Mouse (Mus musculus) embryonic facial prominence, embryonic 11.5 days (tissue): ENCODE data around the gene Brms1l. TPM values are rescaled to one million over a fixed set of nuclear protein-coding genes. Genes with fewer than 3 reads are reported as not detected.
"Not testable (repeated sequence)": the region's sequence is repeated elsewhere in the genome, so short reads cannot be mapped to it uniquely, and the experiment has no call there.

Source experiments
- ATAC-seq: fragments of 200-750 bp; cut with Nextera tagmentation; replicated peaks from 2 replicates; pipeline ENCODE4 v1.8.0; 2017; ENCODE audit warnings: low read depth; ENCODE audit not compliant: insufficient number of reproducible peaks, low FRiP score, low TSS enrichment
- DNase-seq: peaks from one replicate; pipeline ENCODE4 v3.0.0-alpha.2; 2015; ENCODE audit warnings: low spot score
- H3K27ac ChIP-seq: fragments of 300-500 bp; sonication (generic); replicated peaks from 2 replicates; pipeline ENCODE4 v1.5.1; 2014; ENCODE audit warnings: mild to moderate bottlenecking, low read depth, low read length, control low read depth
- H3K27me3 ChIP-seq: fragments of 300-500 bp; sonication (generic); 2 replicates; pipeline ENCODE4 v1.6.1; 2014; ENCODE audit warnings: mild to moderate bottlenecking, low read length, moderate library complexity, mixed read lengths; ENCODE audit not compliant: control insufficient read depth, insufficient read depth
- H3K36me3 ChIP-seq: fragments of 300-500 bp; sonication (generic); replicated peaks from 2 replicates; pipeline ENCODE4 v1.6.1; 2014; ENCODE audit warnings: low read depth, mild to moderate bottlenecking, low read length, moderate library complexity, mixed read lengths; ENCODE audit not compliant: control insufficient read depth, insufficient read depth
- H3K4me1 ChIP-seq: fragments of 300-500 bp; sonication (generic); 2 replicates; pipeline ENCODE4 v1.6.1; 2014; ENCODE audit warnings: low read length, mixed read lengths; ENCODE audit not compliant: control insufficient read depth, insufficient read depth
- H3K4me2 ChIP-seq: fragments of 300-500 bp; sonication (generic); 2 replicates; pipeline ENCODE4 v1.6.1; 2014; ENCODE audit warnings: low read depth, mild to moderate bottlenecking, control low read depth, low read length, moderate library complexity
- H3K4me3 ChIP-seq: fragments of 300-500 bp; sonication (generic); 2 replicates; pipeline ENCODE4 v1.5.1; 2014; ENCODE audit warnings: low read depth, low read length, control low read depth
- H3K9ac ChIP-seq: fragments of 300-500 bp; sonication (generic); replicated peaks from 2 replicates; pipeline ENCODE4 v1.6.1; 2014; ENCODE audit warnings: mild to moderate bottlenecking, control low read depth, low read length
- H3K9me3 ChIP-seq: fragments of 300-500 bp; sonication (generic); replicated peaks from 2 replicates; pipeline ENCODE4 v1.6.1; 2016; ENCODE audit warnings: mild to moderate bottlenecking, low read length, inconsistent platforms, mixed read lengths; ENCODE audit not compliant: control insufficient read depth
- WGBS: fragments of 180-500 bp; shearing (Covaris S2); extraction: QIAGEN DNeasy Blood & Tissue Kit; methylation state at CpG from one replicate; pipeline ENCODE4 v1.1.7; 2014; 5-methylcytosine and 5-hydroxymethylcytosine counted together
- polyA plus RNA-seq: library from polyadenylated mRNA; unstranded; fragments of >200 nt; fragmentation: Nextera tagmentation; extraction: Ambion mirVana; gene quantifications from 2 replicates; pipeline ENCODE4 v1.2.1, GENCODE M21; 2014

The Brms1l gene
- 41.1 and 42.9 TPM in 2 replicates for polyA plus RNA-seq

- Histone ChIP-seq H3K36me3 (no peaks in the 10 kb centered on the region), H3K4me1 (no peaks in the 10 kb centered on the region), H3K27ac (peak within 1 kb of the TSS; percentile 91), H3K9me3 (no peaks in the 10 kb centered on the region), H3K27me3 (no peaks in the 10 kb centered on the region), H3K4me2 (peak within 1 kb of the TSS; percentile 66), H3K4me3 (peak within 1 kb of the TSS; percentile 79), H3K9ac (peak within 1 kb of the TSS; percentile 79)
- ATAC-seq (peak; percentile 99), DNase-seq (peak; percentile 76)
- WGBS = under 1% methylated on average over 71 of the region's 77 CpGs
Observed at GRCm38 (mm10) chr12:55836199-55836951, at the start of gene Brms1l. Gene Brms1l (plus strand): TSS chr12:55836324.

DNA sequence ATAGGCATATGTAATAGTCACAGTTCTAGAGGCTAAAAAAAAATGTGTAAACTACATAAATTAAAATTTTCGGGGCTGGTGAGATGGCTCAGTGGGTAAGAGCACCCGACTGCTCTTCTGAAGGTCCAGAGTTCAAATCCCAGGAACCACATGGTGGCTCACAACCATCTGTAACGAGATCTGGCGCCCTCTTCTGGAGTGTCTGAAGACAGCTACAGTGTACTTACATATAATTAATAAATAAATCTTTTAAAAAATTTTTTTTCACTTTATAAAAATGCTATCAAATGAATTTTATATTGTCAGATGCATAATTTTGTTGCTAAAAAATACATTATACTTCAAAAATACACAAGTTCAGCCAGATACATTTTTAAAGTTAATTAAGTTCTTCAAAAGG lies 41.6 kb upstream of the Brms1l start:
- 79% methylated on average over 4 of the region's 4 CpGs for WGBS
- H3K27ac ChIP-seq, H3K9ac ChIP-seq, H3K9me3 ChIP-seq, H3K4me2 ChIP-seq, ATAC-seq, H3K4me1 ChIP-seq, DNase-seq, H3K4me3 ChIP-seq, H3K36me3 ChIP-seq, H3K27me3 ChIP-seq: not testable (repeated sequence)

DNA sequence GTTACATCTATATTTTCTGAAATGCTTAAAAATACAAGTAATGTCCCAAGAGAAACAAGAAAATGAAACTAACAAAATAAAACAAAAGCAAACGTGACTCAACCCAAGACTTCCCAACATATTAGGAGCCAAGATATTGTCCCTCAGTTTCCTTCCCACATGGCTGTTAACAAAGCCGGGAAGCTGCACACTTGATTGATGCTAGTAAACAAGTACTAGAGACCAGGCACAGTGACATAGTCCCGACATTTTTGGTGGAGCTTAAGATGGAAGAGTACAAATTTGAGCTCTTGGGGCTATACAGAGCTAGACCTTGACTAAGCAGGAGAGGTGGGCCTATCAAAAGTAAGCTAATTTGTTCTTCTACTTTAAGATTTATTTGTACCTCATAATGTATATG lies 39.0 kb upstream of the Brms1l start:
- Histone ChIP-seq H3K4me3 (no peak overlapping the region), H3K27me3 (no peaks in the 10 kb centered on the region), H3K4me2 (no peak overlapping the region), H3K36me3 (no peaks in the 10 kb centered on the region), H3K9ac (no peak overlapping the region), H3K4me1 (no peaks in the 10 kb centered on the region), H3K27ac (no peak overlapping the region), H3K9me3 (no peaks in the 10 kb centered on the region)
- ATAC-seq = no peak
- 85% methylated on average over 3 of the region's 3 CpGs for WGBS
- DNase-seq = no peak

- no peak overlapping the region for H3K4me2 ChIP-seq
- H3K27me3 ChIP-seq = no peaks in the 10 kb centered on the region
- H3K9me3 ChIP-seq = no peaks in the 10 kb centered on the region
- H3K27ac ChIP-seq = no peak overlapping the region
- ATAC-seq (no peak), DNase-seq (no peak)
- H3K4me3 ChIP-seq = no peak overlapping the region
- no peak overlapping the region for H3K9ac ChIP-seq
- no peaks in the 10 kb centered on the region for H3K4me1 ChIP-seq
- H3K36me3 ChIP-seq = no peaks in the 10 kb centered on the region
- 88% methylated on average over 4 of the region's 4 CpGs for whole genome bisulfite sequencing
Observed at GRCm38 (mm10) chr12:55798745-55799144, 37.4 kb upstream of the Brms1l start.

GRCm38 (mm10) chr12:55800144-55800543 lies 36.0 kb upstream of the Brms1l start:
- Histone ChIP-seq H3K4me3 (no peak overlapping the region), H3K27me3 (no peaks in the 10 kb centered on the region), H3K36me3 (no peaks in the 10 kb centered on the region), H3K4me1 (no peaks in the 10 kb centered on the region), H3K9ac (no peak overlapping the region), H3K9me3 (no peaks in the 10 kb centered on the region), H3K27ac (no peak overlapping the region), H3K4me2 (no peak overlapping the region)
- 83% methylated on average over 5 of the region's 5 CpGs for WGBS
- no peak for ATAC-seq
- no peak for DNase-seq

GRCm38 (mm10) chr12:55801131-55801530 lies 35.0 kb upstream of the Brms1l start:
- 89% methylated on average over 4 of the region's 4 CpGs for WGBS
- Histone ChIP-seq H3K9ac (no peak overlapping the region), H3K4me3 (no peak overlapping the region), H3K27ac (no peak overlapping the region), H3K27me3 (no peaks in the 10 kb centered on the region), H3K4me1 (no peaks in the 10 kb centered on the region), H3K4me2 (no peak overlapping the region), H3K36me3 (no peaks in the 10 kb centered on the region), H3K9me3 (no peaks in the 10 kb centered on the region)
- DNase-seq (no peak), ATAC-seq (no peak)

DNA sequence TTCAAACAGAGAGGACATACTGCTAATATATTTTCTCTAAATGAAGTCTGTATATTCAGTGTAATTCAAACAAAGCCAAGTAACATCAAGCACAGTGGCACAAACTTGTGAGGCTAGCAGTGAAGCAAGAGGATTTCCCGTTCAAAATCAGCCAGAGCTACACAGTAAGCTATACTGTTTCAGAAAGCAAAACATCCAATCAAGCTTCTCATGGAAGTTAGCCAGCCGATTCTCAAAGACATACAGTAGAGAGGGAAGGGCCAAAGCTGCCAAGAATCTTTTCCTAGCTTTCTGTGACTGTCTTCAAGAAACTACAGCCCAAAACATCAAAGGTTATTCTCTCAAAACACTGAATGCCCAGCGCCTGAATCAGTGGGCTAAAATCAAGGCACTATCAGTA lies 31.1 kb upstream of the Brms1l start:
- H3K9me3 ChIP-seq = no peaks in the 10 kb centered on the region
- ATAC-seq (no peak), DNase-seq (peak; percentile 6)
- no peak overlapping the region for H3K9ac ChIP-seq
- H3K4me2 ChIP-seq = no peak overlapping the region
- no peaks in the 10 kb centered on the region for H3K4me1 ChIP-seq
- H3K36me3 ChIP-seq = no peaks in the 10 kb centered on the region
- WGBS = 50% methylated on average over 3 of the region's 3 CpGs
- H3K27me3 ChIP-seq = no peaks in the 10 kb centered on the region
- H3K27ac ChIP-seq = no peak overlapping the region
- no peak overlapping the region for H3K4me3 ChIP-seq

- no peak for ATAC-seq
- H3K4me3 ChIP-seq = no peak overlapping the region
- no peak overlapping the region for H3K4me2 ChIP-seq
- H3K4me1 ChIP-seq = no peaks in the 10 kb centered on the region
- no peak for DNase-seq
- no peaks in the 10 kb centered on the region for H3K9me3 ChIP-seq
- no peaks in the 10 kb centered on the region for H3K36me3 ChIP-seq
- H3K27ac ChIP-seq = no peak overlapping the region
- H3K27me3 ChIP-seq = no peaks in the 10 kb centered on the region
- 92% methylated on average over 5 of the region's 5 CpGs for WGBS
- H3K9ac ChIP-seq = no peak overlapping the region
Observed at GRCm38 (mm10) chr12:55816488-55816887, 19.6 kb upstream of the Brms1l start.
